Mouse (Mus musculus): ENCODE measurements around the gene Tas2r119.
"Not testable (repeated sequence)": the region's sequence is repeated elsewhere in the genome, so short reads cannot be mapped to it uniquely, and the experiment has no call there.

The Tas2r119 gene

GRCm38 (mm10) chr15:32176989-32177388 is at the start of gene Tas2r119:
Gene Tas2r119 (plus strand): TSS chr15:32177289.
- no peak for DNase-seq (ENCODE audit: low spot score in 2 of 2)

GRCm38 (mm10) chr15:32132315-32132714 is 44.8 kb upstream of the Tas2r119 start:
- no peak for DNase-seq (ENCODE audit: low spot score in 2 of 2)

- no peak for DNase-seq (ENCODE audit: low spot score in 2 of 2)
Measured at GRCm38 (mm10) chr15:32141657-32142056, 35.4 kb upstream of the Tas2r119 start.

- no peak for DNase-seq (ENCODE audit: low spot score in 2 of 2)
Measured at GRCm38 (mm10) chr15:32144269-32144668, 32.8 kb upstream of the Tas2r119 start.

- no peak for DNase-seq (ENCODE audit: low spot score in 2 of 2)
Measured at GRCm38 (mm10) chr15:32153404-32153803, 23.7 kb upstream of the Tas2r119 start.

- DNase-seq (ENCODE audit: low spot score in 2 of 2), result no peak
Measured at GRCm38 (mm10) chr15:32153857-32154449, 23.1 kb upstream of the Tas2r119 start.

GRCm38 (mm10) chr15:32156126-32156525 is 21.0 kb upstream of the Tas2r119 start:
- DNase-seq (ENCODE audit: low spot score in 2 of 2), result no peak

GRCm38 (mm10) chr15:32160281-32160680 is 16.8 kb upstream of the Tas2r119 start:
- DNase-seq (ENCODE audit: low spot score in 2 of 2), result no peak

- no peak for DNase-seq (ENCODE audit: low spot score in 2 of 2)
Measured at GRCm38 (mm10) chr15:32171764-32172163, 5.3 kb upstream of the Tas2r119 start.

- no peak for DNase-seq (ENCODE audit: low spot score in 2 of 2)
Measured at GRCm38 (mm10) chr15:32172175-32172987, 4.7 kb upstream of the Tas2r119 start.

GRCm38 (mm10) chr15:32172988-32173329 is 4.1 kb upstream of the Tas2r119 start:
- DNase-seq (ENCODE audit: low spot score in 2 of 2), result no peak

- no peak for DNase-seq (ENCODE audit: low spot score in 2 of 2)
Measured at GRCm38 (mm10) chr15:32180010-32180725, 3.1 kb downstream of the Tas2r119 start.

- DNase-seq (ENCODE audit: low spot score in 2 of 2), result no peak
Measured at GRCm38 (mm10) chr15:32182026-32182425, 4.9 kb downstream of the Tas2r119 start.

GRCm38 (mm10) chr15:32184964-32185363 is 7.9 kb downstream of the Tas2r119 start:
- no peak for DNase-seq (ENCODE audit: low spot score in 2 of 2)

GRCm38 (mm10) chr15:32189879-32190278 is 12.8 kb downstream of the Tas2r119 start:
- DNase-seq (ENCODE audit: low spot score in 2 of 2), result no peak

- DNase-seq (ENCODE audit: low spot score in 2 of 2), result no peak
Measured at GRCm38 (mm10) chr15:32190436-32190835, 13.3 kb downstream of the Tas2r119 start.

GRCm38 (mm10) chr15:32192948-32193347 is 15.9 kb downstream of the Tas2r119 start:
- DNase-seq (ENCODE audit: low spot score in 2 of 2), result no peak

- DNase-seq (ENCODE audit: low spot score in 2 of 2), result no peak
Measured at GRCm38 (mm10) chr15:32198076-32198475, 21.0 kb downstream of the Tas2r119 start.

- no peak for DNase-seq (ENCODE audit: low spot score in 2 of 2)
Measured at GRCm38 (mm10) chr15:32198561-32198960, 21.5 kb downstream of the Tas2r119 start.

- no peak for DNase-seq (ENCODE audit: low spot score in 2 of 2)
Measured at GRCm38 (mm10) chr15:32203242-32203641, 26.2 kb downstream of the Tas2r119 start.

GRCm38 (mm10) chr15:32204908-32205307 is 27.8 kb downstream of the Tas2r119 start:
- DNase-seq (ENCODE audit: low spot score in 2 of 2), result no peak

- not testable (repeated sequence) for DNase-seq (ENCODE audit: low spot score in 2 of 2)
Measured at GRCm38 (mm10) chr15:32214687-32215086, 37.6 kb downstream of the Tas2r119 start.

- DNase-seq (ENCODE audit: low spot score in 2 of 2), result no peak
Measured at GRCm38 (mm10) chr15:32223028-32223427, 45.9 kb downstream of the Tas2r119 start.
